Mouse (Mus musculus): ENCODE measurements around the gene Meis2. TPM values are rescaled to one million over a fixed set of nuclear protein-coding genes. Genes with fewer than 3 reads are reported as not detected.

The Meis2 gene
- polyA plus RNA-seq, 1 experiment from 2014 or later: 13.1 TPM

- Histone ChIP-seq H3K4me1 (replicated peaks; ENCODE audit: control insufficient read depth, insufficient read depth, low read length) (no peaks in the 10 kb centered on the region), H3K36me3 (ENCODE audit: control insufficient read depth, insufficient read depth) (no peaks in the 10 kb centered on the region), H3K4me2 (replicated peaks; ENCODE audit: low read depth) (no peak overlapping the region), H3K9me3 (ENCODE audit: control insufficient read depth) (no peaks in the 10 kb centered on the region), H3K27me3 (replicated peaks; ENCODE audit: control insufficient read depth, insufficient read depth, low read length) (no peaks in the 10 kb centered on the region), H3K9ac (ENCODE audit: low read depth, low read length) (no peak overlapping the region), H3K27ac (ENCODE audit: low read depth, low read length) (no peak overlapping the region), H3K4me3 (ENCODE audit: low read depth, low read length) (no peak overlapping the region)
- 65% methylated on average over 10 of the region's 10 CpGs for WGBS
- TF ChIP-seq CTCF (IDR thresholded peaks at IDR 0.05; ENCODE audit: low read depth): no peak
- no peak for ATAC-seq
These were observed 46.7 kb downstream of the Meis2 start for GRCm38 (mm10) chr2:116018781-116019465.

GRCm38 (mm10) chr2:116015520-116015919 lies 50.1 kb downstream of the Meis2 start:
- no peak for TF ChIP-seq CTCF (IDR thresholded peaks at IDR 0.05; ENCODE audit: low read depth)
- Histone ChIP-seq H3K27ac (ENCODE audit: low read depth, low read length) (no peak overlapping the region), H3K9me3 (ENCODE audit: control insufficient read depth) (no peaks in the 10 kb centered on the region), H3K4me3 (ENCODE audit: low read depth, low read length) (no peak overlapping the region), H3K4me1 (replicated peaks; ENCODE audit: control insufficient read depth, insufficient read depth, low read length) (no peaks in the 10 kb centered on the region), H3K9ac (ENCODE audit: low read depth, low read length) (no peak overlapping the region), H3K27me3 (replicated peaks; ENCODE audit: control insufficient read depth, insufficient read depth, low read length) (no peaks in the 10 kb centered on the region), H3K36me3 (ENCODE audit: control insufficient read depth, insufficient read depth) (no peaks in the 10 kb centered on the region), H3K4me2 (replicated peaks; ENCODE audit: low read depth) (no peak overlapping the region)
- 74% methylated on average over 10 of the region's 10 CpGs for WGBS
- no peak for ATAC-seq

GRCm38 (mm10) chr2:116010469-116010868 lies 55.2 kb downstream of the Meis2 start:
- 0 out of 2 replicates have a peak, but pooled peaks cover 6% of the 10 kb centered on the region for H3K27me3 ChIP-seq (replicated peaks; ENCODE audit: control insufficient read depth, insufficient read depth, low read length)
- H3K4me1 ChIP-seq (replicated peaks; ENCODE audit: control insufficient read depth, insufficient read depth, low read length): 0 out of 2 replicates have a peak, but pooled peaks cover 3% of the 10 kb centered on the region
- H3K9ac ChIP-seq (ENCODE audit: low read depth, low read length): no peak overlapping the region
- no peaks in the 10 kb centered on the region for H3K36me3 ChIP-seq (ENCODE audit: control insufficient read depth, insufficient read depth)
- no peak overlapping the region for H3K4me3 ChIP-seq (ENCODE audit: low read depth, low read length)
- 29% methylated on average over 6 of the region's 6 CpGs for WGBS
- no peak for ATAC-seq
- H3K27ac ChIP-seq (ENCODE audit: low read depth, low read length): no peak overlapping the region
- H3K4me2 ChIP-seq (replicated peaks; ENCODE audit: low read depth): no peak overlapping the region
- no peaks in the 10 kb centered on the region for H3K9me3 ChIP-seq (ENCODE audit: control insufficient read depth)
- no peak for TF ChIP-seq CTCF (IDR thresholded peaks at IDR 0.05; ENCODE audit: low read depth)

GRCm38 (mm10) chr2:116010061-116010460 lies 55.6 kb downstream of the Meis2 start:
- H3K4me1 ChIP-seq (replicated peaks; ENCODE audit: control insufficient read depth, insufficient read depth, low read length): 0 out of 2 replicates have a peak, but pooled peaks cover 3% of the 10 kb centered on the region
- 62% methylated on average over 3 of the region's 3 CpGs for WGBS
- H3K27me3 ChIP-seq (replicated peaks; ENCODE audit: control insufficient read depth, insufficient read depth, low read length): 0 out of 2 replicates have a peak, but pooled peaks cover 6% of the 10 kb centered on the region
- H3K4me3 ChIP-seq (ENCODE audit: low read depth, low read length): no peak overlapping the region
- no peak for ATAC-seq
- H3K9me3 ChIP-seq (ENCODE audit: control insufficient read depth): no peaks in the 10 kb centered on the region
- no peaks in the 10 kb centered on the region for H3K36me3 ChIP-seq (ENCODE audit: control insufficient read depth, insufficient read depth)
- H3K4me2 ChIP-seq (replicated peaks; ENCODE audit: low read depth): no peak overlapping the region
- H3K9ac ChIP-seq (ENCODE audit: low read depth, low read length): no peak overlapping the region
- no peak for TF ChIP-seq CTCF (IDR thresholded peaks at IDR 0.05; ENCODE audit: low read depth)
- H3K27ac ChIP-seq (ENCODE audit: low read depth, low read length): no peak overlapping the region

- no peak overlapping the region for H3K4me3 ChIP-seq (ENCODE audit: low read depth, low read length)
- no peak for TF ChIP-seq CTCF (IDR thresholded peaks at IDR 0.05; ENCODE audit: low read depth)
- no peak for ATAC-seq
- no peak overlapping the region for H3K27ac ChIP-seq (ENCODE audit: low read depth, low read length)
- peak overlapping the region; percentile 40 for H3K4me2 ChIP-seq (replicated peaks; ENCODE audit: low read depth)
- 0 out of 2 replicates have a peak, but pooled peaks cover 3% of the 10 kb centered on the region for H3K4me1 ChIP-seq (replicated peaks; ENCODE audit: control insufficient read depth, insufficient read depth, low read length)
- 24% methylated on average over 20 of the region's 20 CpGs for WGBS
- no peak overlapping the region for H3K9ac ChIP-seq (ENCODE audit: low read depth, low read length)
- 0 out of 2 replicates have a peak, but pooled peaks cover 6% of the 10 kb centered on the region for H3K27me3 ChIP-seq (replicated peaks; ENCODE audit: control insufficient read depth, insufficient read depth, low read length)
- no peaks in the 10 kb centered on the region for H3K9me3 ChIP-seq (ENCODE audit: control insufficient read depth)
- no peaks in the 10 kb centered on the region for H3K36me3 ChIP-seq (ENCODE audit: control insufficient read depth, insufficient read depth)
These were observed 56.3 kb downstream of the Meis2 start for GRCm38 (mm10) chr2:116009097-116009970.

GRCm38 (mm10) chr2:116002354-116002753 lies 63.3 kb downstream of the Meis2 start:
- Histone ChIP-seq H3K9me3 (ENCODE audit: control insufficient read depth) (no peaks in the 10 kb centered on the region), H3K9ac (ENCODE audit: low read depth, low read length) (no peak overlapping the region), H3K27me3 (replicated peaks; ENCODE audit: control insufficient read depth, insufficient read depth, low read length) (no peaks in the 10 kb centered on the region), H3K36me3 (ENCODE audit: control insufficient read depth, insufficient read depth) (peaks cover 4% of the 10 kb centered on the region; the same call in 1 of the 2 replicates), H3K27ac (ENCODE audit: low read depth, low read length) (no peak overlapping the region), H3K4me2 (replicated peaks; ENCODE audit: low read depth) (no peak overlapping the region), H3K4me3 (ENCODE audit: low read depth, low read length) (no peak overlapping the region), H3K4me1 (replicated peaks; ENCODE audit: control insufficient read depth, insufficient read depth, low read length) (no peaks in the 10 kb centered on the region)
- no peak for ATAC-seq
- WGBS: 72% methylated on average over 6 of the region's 6 CpGs
- TF ChIP-seq CTCF (IDR thresholded peaks at IDR 0.05; ENCODE audit: low read depth): no peak
